Mouse (Mus musculus): Measurements from ENCODE around the gene Crip2.

The Crip2 gene

DNA sequence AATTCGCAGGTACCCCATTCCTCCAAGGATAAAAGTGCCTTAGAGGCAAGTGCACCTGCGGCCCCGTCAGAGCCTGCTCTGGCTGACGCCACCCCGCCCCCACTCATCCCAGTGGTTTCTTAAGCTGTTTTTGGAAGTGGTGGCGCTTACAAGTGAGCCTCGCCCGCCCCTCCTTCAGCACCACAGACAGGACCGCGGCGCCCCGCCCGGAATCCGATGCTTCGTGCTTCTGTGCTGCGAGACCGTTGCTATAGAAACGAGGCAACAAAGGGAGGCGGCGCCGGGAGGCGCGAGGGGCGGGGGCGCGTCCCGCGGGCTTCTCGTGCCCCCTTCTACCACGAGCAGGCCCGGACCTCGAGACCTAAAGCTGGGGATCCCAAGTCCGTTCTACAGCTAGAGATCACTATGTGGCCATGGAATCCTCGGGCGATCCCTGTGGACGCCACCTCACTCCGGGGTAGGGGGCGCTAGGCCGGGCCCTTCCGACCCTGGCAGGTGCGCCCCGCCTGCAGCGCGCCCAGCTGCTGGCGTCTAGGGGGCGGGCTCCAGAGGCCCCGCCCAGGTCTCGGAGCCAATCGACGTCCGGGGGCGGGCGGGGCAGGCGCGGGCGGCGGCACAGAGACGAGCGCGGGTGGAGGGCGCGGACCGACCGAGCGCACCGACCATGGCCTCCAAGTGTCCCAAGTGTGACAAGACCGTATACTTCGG, at the start of gene Crip2:
TSS of gene Crip2 (plus strand) at position 329 of the 708 bp plus-strand sequence.
- under 1% methylated on average over 68 of the region's 68 CpGs for WGBS

DNA sequence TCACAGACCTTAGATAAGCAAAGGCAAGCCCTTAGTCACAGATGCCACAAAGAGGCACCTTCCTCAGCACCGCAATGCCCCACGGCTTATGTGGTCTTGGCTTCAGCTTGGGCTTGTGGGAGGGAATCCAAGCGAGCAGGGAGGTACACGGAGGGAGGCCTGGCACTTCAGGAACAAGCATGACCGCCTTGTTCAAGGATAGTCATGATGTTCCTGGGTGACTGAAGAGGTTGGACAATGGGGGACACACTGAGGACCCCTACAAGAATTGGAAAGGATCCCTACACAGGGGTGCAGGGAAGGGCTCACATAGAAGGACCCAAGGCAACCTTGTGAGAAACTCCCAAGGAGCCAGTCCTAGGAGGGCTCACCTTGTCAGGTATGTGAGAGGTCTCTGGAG, 43.0 kb upstream of the Crip2 start:
- 52% methylated on average over 5 of the region's 5 CpGs for WGBS

DNA sequence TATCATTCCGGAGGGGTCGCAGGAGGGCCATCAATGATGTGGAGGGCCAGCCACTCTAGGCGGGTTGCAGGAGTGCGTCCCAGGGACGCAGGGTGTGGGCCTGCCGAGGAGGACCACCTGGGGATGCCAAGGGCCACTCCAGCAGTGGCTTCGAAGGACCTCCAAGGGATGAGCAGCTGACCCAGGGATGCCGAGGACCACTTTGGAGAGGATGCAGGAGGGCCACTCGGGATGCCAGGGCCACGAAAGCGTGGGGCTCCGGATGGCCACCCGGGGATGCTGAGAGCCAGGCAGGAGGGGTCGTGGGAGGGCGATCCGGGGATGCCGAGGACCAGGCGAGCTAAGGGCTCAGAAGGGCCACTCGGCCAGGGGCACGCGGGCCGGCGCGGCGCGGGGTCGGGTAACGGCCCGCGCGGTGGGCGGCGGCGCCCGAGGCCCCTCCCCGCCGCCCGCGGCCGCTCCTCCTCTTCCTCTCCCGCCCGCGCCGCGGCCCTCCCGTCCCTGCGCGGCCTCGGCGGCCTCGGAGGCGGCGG, 42.2 kb upstream of the Crip2 start, which contains the start of gene Mta1:
TSS of gene Mta1 (plus strand) at position 530 of the 533 bp plus-strand sequence.
- WGBS, result 3% methylated on average over 35 of the region's 53 CpGs

DNA sequence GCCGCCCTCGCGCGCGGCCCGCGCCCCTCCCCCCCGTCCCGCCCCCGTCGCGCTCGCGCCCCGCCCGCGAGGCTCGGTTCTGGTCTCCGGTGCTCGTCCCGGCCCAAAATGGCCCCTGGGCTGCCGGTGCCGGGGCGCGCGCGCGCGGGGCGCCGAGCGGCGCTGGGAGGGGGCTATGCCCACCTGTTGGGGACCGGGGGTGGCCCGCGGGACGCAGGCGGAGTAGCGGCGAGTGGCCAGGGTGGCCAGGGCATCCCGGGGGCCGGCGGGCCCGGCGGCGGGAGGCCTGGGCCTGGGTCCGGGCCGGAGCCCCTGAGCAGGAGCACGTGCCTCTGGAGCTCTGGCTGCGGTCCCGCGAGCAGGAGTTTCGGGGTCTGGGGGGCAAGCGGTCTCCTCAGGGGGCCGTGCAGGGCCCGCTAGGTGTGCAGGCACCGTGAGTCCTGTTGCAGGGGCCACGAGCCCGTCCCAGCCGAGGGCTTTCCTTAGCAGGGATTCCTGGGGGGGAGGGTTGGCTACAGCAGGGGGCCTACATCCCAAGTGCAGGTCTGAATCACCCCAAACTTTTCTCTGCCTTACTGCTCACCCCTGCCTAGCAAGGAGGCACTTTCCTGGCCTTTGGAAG, 41.4 kb upstream of the Crip2 start:
- WGBS, result under 1% methylated on average over 45 of the region's 60 CpGs

DNA sequence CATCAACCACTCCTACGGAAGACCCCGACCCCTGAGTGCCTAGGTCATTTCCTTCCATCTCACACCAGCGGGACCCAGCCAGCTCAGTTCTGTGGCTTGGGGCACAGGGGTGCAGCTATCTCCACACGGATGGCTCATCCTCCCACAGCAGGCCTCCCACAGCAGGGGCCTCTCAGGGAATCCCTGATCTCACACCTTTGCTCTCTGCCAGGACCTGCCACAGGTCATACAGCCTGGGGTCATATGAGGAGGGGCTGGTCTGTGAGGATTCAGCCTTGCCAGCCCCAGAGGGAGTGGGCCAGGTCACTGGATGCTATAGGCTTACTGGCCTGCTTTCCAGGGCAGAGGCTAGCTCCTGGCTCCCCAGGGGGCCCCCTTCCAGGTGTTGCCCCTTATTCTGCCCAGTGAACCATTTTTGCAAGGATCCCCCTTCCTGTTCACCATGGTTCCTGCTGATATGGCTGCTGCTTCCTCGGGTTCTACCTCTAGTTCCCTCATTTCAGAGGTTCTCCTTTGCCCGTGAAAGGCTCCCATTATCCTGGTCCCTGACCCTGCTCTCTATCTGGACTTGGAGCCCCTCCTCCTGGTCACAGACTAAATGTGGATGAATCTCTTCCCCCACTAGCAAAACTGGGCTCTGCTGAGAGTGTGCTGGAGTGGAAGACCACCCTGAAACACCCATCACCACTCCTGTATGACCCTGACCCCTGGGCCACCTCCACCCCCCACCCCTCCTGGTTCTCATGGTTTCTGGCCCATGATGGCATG, 40.4 kb upstream of the Crip2 start:
- 33% methylated on average over 6 of the region's 6 CpGs for WGBS

DNA sequence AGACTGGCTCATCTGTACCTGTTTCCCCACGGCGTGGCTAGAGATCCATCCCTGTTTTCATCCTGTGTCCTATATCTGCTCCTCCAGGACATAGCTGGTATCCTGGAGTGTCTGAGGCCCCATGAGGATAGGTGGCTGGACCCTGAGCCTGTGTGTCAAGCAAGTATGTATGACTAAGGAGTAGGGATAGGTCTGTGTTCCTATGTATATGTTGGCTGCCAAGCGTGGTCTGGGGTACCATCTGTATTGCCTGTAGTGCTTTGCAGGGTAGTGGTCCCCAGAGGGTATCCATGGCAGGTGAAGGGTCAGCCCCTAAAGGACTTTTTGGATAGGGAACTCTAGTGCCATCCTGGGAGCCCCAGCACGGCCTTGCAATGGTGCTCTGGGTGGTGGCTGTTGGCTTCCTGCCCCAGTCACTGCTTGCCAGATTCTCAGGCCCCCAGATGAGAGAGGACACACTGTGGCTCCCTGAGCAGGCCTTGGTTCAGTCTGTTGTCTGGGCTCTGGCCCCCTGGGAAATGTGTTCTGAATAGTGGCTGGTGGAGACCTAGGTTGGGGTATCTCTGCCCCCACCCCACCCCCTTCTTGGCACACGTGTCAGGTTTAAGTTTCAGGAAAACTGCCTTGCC, 39.5 kb upstream of the Crip2 start:
- 42% methylated on average over 5 of the region's 5 CpGs for WGBS

DNA sequence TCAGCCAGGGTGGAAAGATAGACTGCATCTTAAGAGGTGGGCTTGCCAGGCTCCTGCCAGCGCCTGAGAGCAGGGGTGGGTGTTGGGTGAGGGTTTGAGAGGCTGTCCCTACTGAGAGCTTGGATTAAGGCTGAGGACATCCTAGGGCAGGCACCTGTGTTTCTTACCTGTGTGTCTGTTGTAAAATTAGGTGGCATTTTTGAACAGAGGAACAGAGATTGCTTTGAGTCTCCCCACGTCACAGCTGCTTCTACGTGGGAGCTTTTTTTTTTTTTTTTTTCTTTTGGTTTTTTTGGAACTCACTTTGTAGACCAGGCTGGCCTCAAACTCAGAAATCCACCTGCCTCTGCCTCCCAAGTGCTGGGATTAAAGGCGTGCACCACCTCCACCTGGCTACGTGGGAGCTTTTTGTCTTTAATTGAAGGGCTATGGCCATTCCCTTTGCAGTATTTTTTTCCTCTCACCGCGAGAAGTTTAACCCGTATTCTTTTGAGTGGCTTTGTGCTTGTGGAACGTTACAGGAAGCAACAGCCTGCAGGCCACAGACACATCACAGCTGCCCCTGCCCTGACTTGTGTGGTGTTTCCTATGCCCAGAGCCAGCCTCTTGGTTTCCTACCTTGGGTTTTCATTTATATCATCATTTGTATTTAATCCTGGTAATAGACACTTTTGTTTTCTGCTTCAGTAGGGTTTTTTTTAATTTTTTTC, 38.6 kb upstream of the Crip2 start:
- WGBS, result 48% methylated on average over 9 of the region's 9 CpGs

DNA sequence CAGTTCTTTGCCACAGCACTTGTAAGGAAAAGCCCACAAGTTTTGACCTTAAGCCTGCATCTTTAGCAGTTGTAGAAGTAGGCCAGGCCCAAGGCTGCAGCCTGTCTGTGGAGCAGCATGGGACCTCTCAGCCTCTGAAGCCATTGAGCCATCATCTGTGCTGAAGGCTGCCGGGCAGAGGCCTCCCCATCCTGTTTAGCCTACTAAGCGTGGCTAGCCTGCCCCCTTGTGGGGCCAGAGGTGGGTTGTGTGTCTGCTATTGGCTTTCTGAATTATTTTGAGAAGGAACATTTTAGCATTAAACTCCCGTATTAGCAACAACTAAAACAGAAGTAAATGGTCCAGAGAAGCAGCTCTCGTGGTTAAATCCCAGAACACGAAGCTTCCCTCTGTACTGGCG, 37.6 kb upstream of the Crip2 start:
- 41% methylated on average over 6 of the region's 6 CpGs for WGBS

DNA sequence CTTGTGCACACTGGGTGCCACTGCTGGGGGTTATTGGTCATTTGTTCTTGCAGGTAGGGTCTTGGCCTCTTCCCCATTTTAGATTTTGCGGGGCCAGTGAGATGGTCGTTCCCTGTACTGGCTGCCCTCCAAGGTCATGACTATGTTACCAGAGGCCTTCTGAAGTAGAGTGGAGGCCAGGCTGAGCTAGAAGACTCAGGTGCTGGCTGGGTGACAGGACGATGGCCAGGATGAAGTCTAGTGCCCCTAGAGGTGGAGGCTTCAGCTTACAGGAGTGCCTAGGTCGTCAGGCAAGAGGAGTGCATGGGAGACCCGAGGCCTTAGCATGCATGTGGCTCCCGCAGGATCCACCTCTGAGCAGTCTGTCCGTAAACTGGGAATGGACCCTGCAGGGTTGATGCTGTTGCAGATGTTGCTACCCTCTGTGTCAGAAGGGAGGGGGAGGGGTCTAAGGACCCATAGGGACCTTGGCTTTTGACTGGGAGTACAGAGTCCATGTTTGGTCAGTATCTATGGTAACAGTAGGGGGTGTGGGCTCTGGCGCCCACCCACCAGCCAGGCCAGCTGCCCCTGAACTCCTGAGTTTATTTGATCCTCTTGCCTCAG, 36.1 kb upstream of the Crip2 start:
- WGBS, result 82% methylated on average over 8 of the region's 8 CpGs

DNA sequence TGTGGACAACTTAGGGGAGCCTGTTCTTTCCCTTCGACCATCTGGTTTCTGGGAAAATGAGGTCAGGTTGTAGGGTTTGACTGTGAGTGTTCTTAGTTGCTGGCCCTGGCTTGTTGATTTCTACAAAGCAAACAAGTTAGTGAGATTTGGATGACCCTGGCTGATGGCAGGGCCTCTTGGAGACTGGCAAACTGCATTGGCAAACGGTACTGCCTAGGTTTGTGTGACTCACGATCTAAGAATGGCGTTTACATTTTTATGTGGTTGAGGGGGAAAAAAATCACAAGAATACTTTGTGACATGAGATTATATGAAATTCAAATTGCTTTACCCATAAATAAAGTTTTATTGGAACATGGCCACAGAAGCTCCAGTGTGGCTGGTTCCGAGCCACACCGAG, 33.6 kb upstream of the Crip2 start:
- WGBS, result 42% methylated on average over 6 of the region's 6 CpGs

DNA sequence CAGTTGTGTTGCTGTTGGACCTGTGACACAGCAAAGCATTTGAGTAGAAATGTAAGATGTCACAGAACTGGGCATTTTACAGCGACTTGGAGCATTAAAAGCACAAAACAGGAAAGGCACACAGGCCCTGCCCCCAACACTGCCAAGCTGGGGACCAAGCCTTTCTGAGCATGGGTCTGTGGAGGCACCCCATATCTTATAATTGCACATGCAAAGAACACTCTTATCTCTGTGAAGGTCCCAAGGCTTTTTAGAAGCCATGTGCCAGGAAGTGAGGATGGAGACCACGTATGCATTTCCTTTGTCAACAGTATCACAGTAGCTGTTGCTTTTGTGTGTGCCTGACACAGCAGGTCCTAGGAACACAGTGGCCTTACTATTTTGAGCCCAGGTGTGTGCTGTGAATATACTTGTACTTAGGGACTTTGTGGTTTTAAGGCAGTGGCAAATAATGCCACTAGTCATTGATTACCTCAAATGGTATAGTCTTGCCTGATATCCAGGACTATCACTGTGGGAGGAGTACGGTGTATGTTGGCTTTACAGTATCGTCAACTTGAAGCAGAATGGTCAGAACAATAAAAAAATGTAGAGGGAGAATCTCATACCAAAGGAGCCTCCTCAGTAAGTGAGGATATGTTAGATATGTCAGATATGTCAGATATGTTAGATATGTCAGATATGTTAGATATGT, 32.5 kb upstream of the Crip2 start:
- WGBS, result 69% methylated on average over 4 of the region's 4 CpGs

DNA sequence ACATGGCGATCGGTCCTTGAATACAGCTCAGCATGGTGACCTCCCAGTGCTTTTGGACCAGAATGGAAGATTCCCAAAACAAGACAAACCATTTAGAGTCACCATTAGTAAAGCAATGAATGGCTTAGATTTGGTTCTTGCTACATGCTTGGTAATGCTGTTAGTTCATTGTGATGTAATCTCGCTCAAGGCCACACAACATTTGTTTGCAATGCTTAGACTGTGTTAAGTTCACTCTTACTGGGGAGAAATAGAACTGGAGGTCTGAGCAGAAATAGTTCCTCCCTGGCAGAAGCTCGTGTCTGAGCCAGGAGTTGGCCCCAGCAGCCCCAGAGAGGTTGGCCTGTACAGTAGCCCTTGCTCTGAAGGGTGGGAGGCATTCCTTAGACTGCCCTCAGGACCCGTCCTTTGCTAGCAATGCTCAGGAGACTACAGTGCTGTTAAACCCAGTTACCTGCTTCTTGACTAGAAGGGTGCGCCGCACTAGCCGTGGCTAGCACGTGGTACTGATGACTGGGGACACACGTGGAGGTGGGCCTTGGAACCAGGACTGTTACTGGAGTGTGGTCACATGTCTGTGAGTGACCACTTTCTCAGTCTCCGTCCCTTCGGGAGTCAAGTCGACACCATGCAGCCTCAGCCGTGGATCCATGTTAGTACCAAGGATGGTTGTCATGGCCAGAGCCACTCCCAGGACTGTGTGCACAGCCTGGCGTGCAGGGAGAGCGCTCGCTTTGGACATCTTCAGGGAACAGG, 31.3 kb upstream of the Crip2 start:
- 80% methylated on average over 17 of the region's 17 CpGs for WGBS

DNA sequence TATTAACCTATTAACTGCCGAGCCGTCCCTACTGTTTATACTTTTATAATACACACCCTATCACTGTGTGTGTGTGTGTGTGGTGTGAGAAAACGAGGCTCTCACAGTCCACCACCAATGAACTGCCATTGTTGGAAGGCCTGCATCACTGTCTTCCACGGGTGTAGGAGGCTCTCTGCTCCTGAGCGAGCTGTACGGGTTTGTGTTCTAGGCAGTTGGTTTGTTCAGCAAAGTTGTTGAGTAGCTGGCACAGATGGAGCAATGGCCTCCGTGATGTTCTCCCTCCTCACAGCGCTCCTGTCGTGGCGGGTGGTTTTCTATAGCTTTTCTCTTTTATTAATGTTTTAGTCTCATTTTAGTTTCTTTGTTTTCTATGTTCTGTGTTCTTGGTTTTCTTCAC, 30.2 kb upstream of the Crip2 start:
- WGBS, result 52% methylated on average over 10 of the region's 10 CpGs

DNA sequence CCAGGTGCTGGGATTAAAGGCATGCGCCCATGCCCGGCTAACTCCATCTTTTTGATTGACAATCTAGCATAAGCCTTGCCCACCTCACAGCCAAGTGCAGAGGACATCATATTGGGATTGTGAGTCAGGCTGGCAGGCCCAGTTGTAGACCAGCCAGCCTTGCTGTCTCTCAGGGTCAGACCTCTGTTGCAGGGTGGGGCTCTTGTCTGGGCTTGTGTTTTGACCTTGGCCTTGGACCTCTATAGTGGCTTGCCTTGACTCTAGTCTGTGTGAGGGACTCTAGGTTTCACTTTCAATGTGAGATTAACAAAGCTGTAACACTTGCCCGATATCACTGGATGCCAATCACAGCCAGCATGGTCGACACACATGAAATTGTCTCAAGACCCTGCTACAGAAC, 25.9 kb upstream of the Crip2 start:
- WGBS, result 88% methylated on average over 4 of the region's 4 CpGs

DNA sequence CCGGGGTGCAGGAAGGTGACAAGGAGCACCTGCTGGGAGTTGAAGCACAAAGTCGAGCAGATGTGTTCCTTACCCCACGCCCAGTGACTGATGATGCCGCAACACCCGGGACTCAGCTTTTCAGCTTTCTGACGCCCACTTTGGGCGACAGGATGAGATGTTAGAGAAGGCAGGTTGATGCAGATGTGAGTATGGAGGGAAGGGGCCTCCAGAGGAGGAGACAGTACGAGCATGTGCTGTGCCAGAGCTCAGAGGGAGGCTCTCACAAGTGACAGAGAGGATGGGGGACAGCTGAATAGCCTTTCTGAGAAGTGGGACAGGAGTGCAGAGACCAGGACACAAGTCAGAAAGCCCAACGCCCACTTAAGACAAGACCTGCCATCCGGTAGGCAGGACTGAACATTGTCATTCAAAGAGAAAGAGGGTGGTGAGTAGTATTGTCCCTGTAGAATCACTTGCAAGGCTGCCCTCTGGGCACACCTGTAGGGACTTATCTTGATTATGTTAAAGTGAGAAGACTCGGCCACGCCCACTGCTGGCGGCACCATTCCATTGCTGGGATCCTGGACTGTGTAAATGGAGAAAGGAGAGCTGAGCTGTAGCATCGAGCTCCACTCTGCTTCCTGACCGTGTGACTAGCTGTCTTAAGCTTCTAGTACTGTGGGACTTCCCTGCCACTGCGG, 25.0 kb upstream of the Crip2 start:
- 76% methylated on average over 16 of the region's 16 CpGs for WGBS

DNA sequence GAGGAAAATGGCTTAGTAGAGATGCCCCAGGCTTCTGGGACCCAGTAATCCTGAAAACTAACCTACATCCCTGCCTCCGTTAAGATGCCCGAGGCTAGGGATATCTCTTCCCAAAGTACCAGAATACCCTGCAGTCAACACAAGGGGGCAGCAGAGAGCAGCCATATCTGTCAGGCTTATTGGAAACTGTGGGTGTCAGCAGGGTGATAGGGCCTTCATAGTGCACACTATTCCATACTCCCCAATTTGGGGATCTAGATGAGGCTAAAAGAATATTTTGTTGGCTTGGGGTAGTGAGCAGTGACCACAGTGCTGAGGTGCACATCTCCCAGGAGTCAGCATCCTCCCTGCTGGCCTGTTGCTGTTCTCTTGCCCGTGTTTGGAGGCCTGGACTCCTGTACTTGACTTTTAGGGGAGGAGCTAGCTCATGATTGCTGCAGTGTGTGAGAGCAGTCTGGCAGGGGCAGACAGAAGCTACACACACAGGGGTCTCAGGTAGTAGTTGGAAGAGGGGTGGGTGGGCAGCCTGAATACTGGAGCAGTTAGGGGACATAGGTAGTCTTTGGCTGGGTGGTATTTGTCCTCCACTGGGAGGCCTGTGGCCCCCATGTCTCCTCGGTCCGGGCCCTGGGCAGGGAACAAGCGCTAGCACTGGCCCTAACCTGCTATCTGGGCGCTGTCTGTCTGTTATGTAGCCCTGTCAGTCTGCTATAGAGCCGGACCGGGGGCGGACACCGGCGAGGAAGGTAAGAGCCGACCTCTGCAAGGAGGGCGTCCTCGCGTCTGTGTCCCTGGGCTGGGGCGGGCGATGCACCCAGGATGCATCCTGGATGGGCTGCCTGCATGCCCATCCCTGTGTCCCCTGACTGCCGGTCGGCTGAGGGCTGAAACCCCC, 20.3 kb upstream of the Crip2 start:
- 81% methylated on average over 20 of the region's 20 CpGs for WGBS

DNA sequence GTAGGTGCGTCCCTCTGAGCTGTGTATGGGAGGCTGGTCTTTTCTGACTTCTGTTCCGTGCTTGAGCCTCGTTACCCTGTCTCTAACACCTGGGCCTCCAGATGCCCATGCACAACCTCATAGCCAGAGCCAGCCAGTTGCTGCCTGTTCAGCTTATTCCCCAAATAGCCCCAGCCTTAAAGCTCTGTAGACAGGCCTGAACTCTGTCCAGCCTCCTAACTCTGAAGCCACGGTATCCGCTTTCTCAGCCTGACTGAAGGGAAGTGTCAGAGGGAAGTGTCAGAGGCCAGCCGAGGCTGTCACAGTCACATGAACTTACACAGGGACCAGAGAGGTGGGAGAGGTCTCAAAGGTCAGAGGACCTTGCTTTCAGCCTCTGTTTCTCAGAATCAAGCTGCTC, 15.3 kb upstream of the Crip2 start:
- WGBS, result 84% methylated on average over 6 of the region's 6 CpGs

DNA sequence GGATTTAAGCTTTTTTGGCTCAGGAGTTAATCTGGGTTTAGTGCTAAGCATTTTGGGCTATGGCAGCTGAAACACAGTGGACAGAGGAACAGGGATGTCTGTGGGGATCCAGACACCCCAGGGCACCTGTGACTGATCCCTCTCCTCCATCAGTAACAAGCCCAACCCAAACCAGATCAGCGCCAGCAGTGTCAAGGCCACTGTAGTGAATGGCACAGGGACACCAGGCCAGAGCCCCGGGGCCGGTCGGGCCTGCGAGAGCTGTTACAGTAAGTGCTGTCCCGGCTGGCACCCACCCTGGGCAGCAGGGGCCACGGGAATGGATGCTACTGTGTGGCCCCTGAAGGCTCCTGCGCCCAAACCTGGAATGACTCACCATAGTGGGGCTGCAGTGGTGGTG, 9.3 kb upstream of the Crip2 start:
- 94% methylated on average over 8 of the region's 8 CpGs for WGBS
